Mouse (Mus musculus) cerebellum, adult 2 months (tissue): Measurements from ENCODE around the gene Vmn1r173.
"Not testable (repeated sequence)": the region's sequence is repeated elsewhere in the genome, so short reads cannot be mapped to it uniquely, and the experiment has no call there.

Experiments used
- CTCF ChIP-seq: fragments of 200-500 bp; IDR thresholded peaks from 2 replicates; pipeline ENCODE4 v1.5.1; 2011; ENCODE audit warnings: low read depth, mild to moderate bottlenecking, control low read depth, low read length, moderate library complexity, borderline replicate concordance; ENCODE audit not compliant: insufficient read depth
- POLR2A ChIP-seq: fragments of 200-500 bp; IDR thresholded peaks from 2 replicates; pipeline ENCODE4 v1.6.1; 2011; ENCODE audit warnings: low read length, control low read depth, borderline replicate concordance; ENCODE audit not compliant: insufficient read depth

- TF ChIP-seq POLR2A, CTCF: not testable (repeated sequence)
Observed at GRCm38 (mm10) chr7:23751970-23752369, 51.5 kb downstream of the Vmn1r173 start, which contains the start of gene Vmn1r174.
